Mouse (Mus musculus) lung, embryonic 15.5 days (tissue): ENCODE measurements around the gene Cers2. TPM values are rescaled to one million over a fixed set of nuclear protein-coding genes. Genes with fewer than 3 reads are reported as not detected.
"Not testable (repeated sequence)": the region's sequence is repeated elsewhere in the genome, so short reads cannot be mapped to it uniquely, and the experiment has no call there.

Source experiments
- ATAC-seq: fragments of 200-750 bp; cut with Nextera tagmentation; 2 replicates; pipeline ENCODE4 v1.8.0; 2017; ENCODE audit warnings: moderate number of reproducible peaks, borderline replicate concordance; ENCODE audit not compliant: low FRiP score, low TSS enrichment; ENCODE audit errors: extremely low read depth
- H3K27ac ChIP-seq: fragments of 300-500 bp; sonication (generic); 2 replicates; pipeline ENCODE4 v1.5.1; 2015; ENCODE audit warnings: moderate library complexity, mild to moderate bottlenecking, inconsistent platforms
- H3K27me3 ChIP-seq: fragments of 300-500 bp; sonication (generic); 2 replicates; pipeline ENCODE4 v1.6.1; 2015; ENCODE audit warnings: inconsistent platforms
- H3K36me3 ChIP-seq: fragments of 300-500 bp; sonication (generic); 2 replicates; pipeline ENCODE4 v1.6.1; 2015; ENCODE audit warnings: inconsistent platforms
- H3K4me1 ChIP-seq: fragments of 300-500 bp; sonication (generic); 2 replicates; pipeline ENCODE4 v1.6.1; 2015; ENCODE audit warnings: inconsistent platforms
- H3K4me2 ChIP-seq: fragments of 300-500 bp; sonication (generic); 2 replicates; pipeline ENCODE4 v1.6.1; 2015; ENCODE audit warnings: inconsistent platforms, mild to moderate bottlenecking, moderate library complexity
- H3K4me3 ChIP-seq: fragments of 300-500 bp; sonication (generic); 2 replicates; pipeline ENCODE4 v1.5.1; 2015; ENCODE audit warnings: mild to moderate bottlenecking, inconsistent platforms
- H3K9ac ChIP-seq: fragments of 300-500 bp; sonication (generic); 2 replicates; pipeline ENCODE4 v1.6.1; 2015; ENCODE audit warnings: inconsistent platforms
- H3K9me3 ChIP-seq: fragments of 300-500 bp; sonication (generic); 2 replicates; pipeline ENCODE4 v1.6.1; 2016; ENCODE audit warnings: inconsistent platforms
- WGBS: fragments of 180-500 bp; shearing (Covaris S2); methylation state at CpG from one replicate; pipeline ENCODE4 v1.1.7; 2015; 5-methylcytosine and 5-hydroxymethylcytosine counted together
- polyA plus RNA-seq: library from polyadenylated mRNA; unstranded; fragments of >200 nt; fragmentation: Nextera tagmentation; extraction: Ambion mirVana; gene quantifications from 2 replicates; pipeline ENCODE4 v1.2.1, GENCODE M21; 2015

Gene Cers2
- polyA plus RNA-seq, 1 experiment from 2014 or later: 203 TPM

DNA sequence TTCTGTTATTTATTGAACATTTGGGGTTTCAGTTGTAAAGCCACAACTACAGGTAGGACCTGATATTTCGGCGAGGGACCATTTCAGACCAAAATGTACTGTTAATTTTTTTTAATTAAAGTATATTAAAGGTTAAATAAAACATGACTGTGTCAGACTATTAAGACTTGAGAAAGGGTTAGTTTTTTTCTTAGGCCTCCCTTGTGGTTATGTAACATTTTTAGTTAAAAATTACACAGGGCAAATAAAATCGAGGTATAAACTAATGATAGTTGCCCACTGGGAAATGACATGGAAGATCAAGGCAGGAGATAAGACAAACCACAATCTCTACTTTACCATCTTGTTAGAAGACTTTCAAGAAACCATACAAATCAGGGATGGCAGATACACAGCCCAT lies 8.8 kb downstream of the Cers2 start:
- H3K27me3 ChIP-seq: no peaks in the 10 kb centered on the region
- H3K9ac ChIP-seq: no peak overlapping the region
- H3K27ac ChIP-seq: no peak overlapping the region
- ATAC-seq: no peak
- H3K4me2 ChIP-seq: no peak overlapping the region
- H3K4me3 ChIP-seq: no peak overlapping the region
- peaks cover 10% of the 10 kb centered on the region for H3K4me1 ChIP-seq
- WGBS: 90% methylated on average over 3 of the region's 3 CpGs
- H3K36me3 ChIP-seq: peaks cover 87% of the 10 kb centered on the region
- no peaks in the 10 kb centered on the region for H3K9me3 ChIP-seq

DNA sequence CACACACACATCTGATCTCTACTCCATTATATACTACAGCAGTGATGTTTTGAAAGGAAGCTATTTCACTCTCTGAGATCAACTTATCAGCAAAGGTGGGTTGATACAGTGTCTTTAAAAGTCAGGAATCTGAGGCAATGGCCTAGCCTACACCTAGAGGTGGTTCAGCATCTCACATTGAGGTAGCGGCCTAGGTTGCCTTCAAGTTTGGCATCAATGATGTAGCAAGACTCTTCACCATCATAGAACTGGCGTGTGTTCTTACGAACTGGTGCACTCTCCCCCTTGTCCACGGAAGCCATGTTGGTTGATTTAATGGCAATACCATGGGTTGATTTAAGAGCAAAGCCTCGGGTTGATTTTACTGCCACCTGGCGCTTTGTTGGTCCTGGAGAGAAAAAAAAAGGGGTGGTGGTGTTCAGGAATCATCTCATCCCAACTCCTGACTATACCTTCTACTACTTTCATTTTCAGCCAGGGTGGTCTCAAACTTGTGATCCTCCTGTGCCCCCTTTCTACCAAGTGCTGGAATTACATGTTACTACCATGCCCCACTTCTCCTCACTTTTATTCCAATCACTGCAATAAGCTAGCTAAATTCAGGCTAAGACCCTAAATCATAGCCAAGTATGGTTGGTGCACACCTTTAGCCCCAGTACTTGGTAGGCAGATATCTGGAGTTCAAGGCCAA lies 10.0 kb downstream of the Cers2 start:
- no peak overlapping the region for H3K4me3 ChIP-seq
- H3K36me3 ChIP-seq: peaks cover 97% of the 10 kb centered on the region
- ATAC-seq: no peak
- H3K9me3 ChIP-seq: no peaks in the 10 kb centered on the region
- H3K27ac ChIP-seq: no peak overlapping the region
- H3K4me2 ChIP-seq: no peak overlapping the region
- H3K27me3 ChIP-seq: no peaks in the 10 kb centered on the region
- 88% methylated on average over 6 of the region's 6 CpGs for WGBS
- H3K9ac ChIP-seq: no peak overlapping the region
- H3K4me1 ChIP-seq: no peaks in the 10 kb centered on the region

DNA sequence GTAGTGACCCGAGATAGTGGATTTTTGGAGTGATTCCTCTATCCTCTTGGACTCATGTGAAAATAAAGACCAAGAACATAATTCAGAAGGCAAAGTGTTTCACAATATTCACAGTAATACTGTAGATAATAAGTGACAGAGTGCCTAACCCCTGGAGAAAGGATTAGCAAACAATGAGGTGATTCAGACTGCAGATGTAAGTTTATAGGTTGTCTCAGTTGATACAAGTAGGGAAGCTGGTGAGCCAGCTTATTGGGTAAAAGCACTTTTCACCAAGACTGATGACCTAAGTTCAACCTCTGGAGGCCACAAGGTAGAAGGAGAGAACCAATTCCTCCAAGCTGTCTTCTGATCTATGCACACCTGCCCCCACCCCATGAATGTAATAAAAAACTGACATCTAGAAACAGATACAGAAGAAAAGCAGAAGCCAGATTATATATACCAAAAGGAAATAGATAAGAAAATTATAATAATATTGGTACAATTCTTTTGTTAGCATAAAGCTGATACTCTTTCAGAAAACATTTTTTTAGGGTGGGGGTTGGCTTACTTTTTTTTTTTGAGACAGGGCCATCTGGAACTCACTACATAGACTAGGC lies 14.3 kb downstream of the Cers2 start:
- Histone ChIP-seq H3K27me3 (no peaks in the 10 kb centered on the region), H3K4me1 (no peaks in the 10 kb centered on the region), H3K9ac (no peak overlapping the region), H3K27ac (no peak overlapping the region), H3K4me3 (no peak overlapping the region), H3K4me2 (no peak overlapping the region), H3K36me3 (peaks cover 88% of the 10 kb centered on the region), H3K9me3 (no peaks in the 10 kb centered on the region)
- ATAC-seq: no peak
- WGBS: 68% methylated on average over 1 of the region's 1 CpGs

DNA sequence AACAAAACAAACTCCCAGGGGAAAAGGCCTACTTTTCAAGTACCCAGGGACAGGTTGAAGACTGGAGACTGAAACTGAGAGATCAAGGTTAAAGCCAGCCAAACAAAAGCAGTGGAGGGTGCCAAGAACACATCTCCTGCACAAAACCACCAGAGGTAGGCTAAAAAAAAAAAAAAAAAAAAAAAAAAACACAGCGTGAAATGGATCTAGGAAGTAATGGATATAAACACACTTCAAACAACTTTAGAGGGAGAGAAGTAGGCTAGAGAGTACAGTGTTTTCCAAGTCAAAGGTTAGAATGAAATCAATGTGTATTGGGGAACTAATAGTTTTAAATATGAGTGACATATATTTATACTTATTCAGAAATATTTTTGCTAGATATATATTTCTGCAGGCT lies 16.9 kb downstream of the Cers2 start:
- Histone ChIP-seq H3K4me1 (no peaks in the 10 kb centered on the region), H3K27ac (no peak overlapping the region), H3K9ac (no peak overlapping the region), H3K36me3 (peaks cover 83% of the 10 kb centered on the region), H3K4me3 (no peak overlapping the region), H3K27me3 (no peaks in the 10 kb centered on the region), H3K9me3 (no peaks in the 10 kb centered on the region), H3K4me2 (no peak overlapping the region)
- 53% methylated on average over 1 of the region's 1 CpGs for WGBS
- no peak for ATAC-seq

DNA sequence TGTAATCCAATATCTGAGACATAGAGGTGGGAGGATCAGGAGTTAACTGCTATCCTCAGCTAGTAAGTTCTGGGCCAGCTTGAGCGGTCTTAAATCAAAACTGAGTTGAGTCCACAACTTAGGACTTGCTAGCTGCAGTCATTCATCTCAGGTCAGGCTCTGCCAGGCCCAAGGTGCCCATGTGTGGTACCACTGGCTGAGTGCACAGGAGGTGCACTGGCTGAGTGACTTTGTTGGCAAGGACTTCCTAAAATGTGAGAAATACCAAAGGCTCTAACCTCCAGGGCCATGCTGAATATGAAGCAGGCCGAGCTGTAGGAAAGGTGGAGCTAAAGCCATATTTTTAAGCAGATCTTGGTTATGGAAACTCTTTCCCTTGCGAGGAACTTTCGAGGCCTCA lies 22.8 kb downstream of the Cers2 start:
- no peaks in the 10 kb centered on the region for H3K4me1 ChIP-seq
- H3K36me3 ChIP-seq: peaks cover 95% of the 10 kb centered on the region
- WGBS: 95% methylated on average over 4 of the region's 4 CpGs
- no peak overlapping the region for H3K4me3 ChIP-seq
- ATAC-seq: no peak
- no peaks in the 10 kb centered on the region for H3K9me3 ChIP-seq
- no peak overlapping the region for H3K4me2 ChIP-seq
- no peak overlapping the region for H3K9ac ChIP-seq
- no peak overlapping the region for H3K27ac ChIP-seq
- no peaks in the 10 kb centered on the region for H3K27me3 ChIP-seq

DNA sequence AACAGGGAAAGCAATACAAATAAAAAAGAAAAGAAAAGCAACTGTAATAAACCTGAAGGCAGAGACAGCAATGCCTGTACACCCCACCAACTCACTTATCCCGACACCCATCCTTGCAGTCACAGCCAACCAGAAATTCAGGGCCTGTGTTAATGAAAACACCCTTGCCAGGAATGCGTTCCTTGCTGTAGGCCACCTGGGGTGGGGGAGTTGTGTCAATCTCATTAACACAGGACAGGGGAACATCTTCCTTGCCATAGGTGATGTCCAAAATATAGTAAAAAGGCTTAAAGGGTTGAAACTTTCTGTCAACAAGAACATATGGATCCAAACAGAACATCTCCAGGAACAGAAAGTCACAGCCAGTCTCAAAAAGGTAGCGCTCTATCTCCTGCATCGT lies 23.7 kb downstream of the Cers2 start:
- Histone ChIP-seq H3K4me2 (no peak overlapping the region), H3K4me1 (no peaks in the 10 kb centered on the region), H3K9me3 (no peaks in the 10 kb centered on the region), H3K27me3 (no peaks in the 10 kb centered on the region), H3K36me3 (peaks cover 95% of the 10 kb centered on the region), H3K9ac (no peak overlapping the region), H3K27ac (no peak overlapping the region), H3K4me3 (no peak overlapping the region)
- ATAC-seq: no peak
- 90% methylated on average over 4 of the region's 4 CpGs for WGBS

DNA sequence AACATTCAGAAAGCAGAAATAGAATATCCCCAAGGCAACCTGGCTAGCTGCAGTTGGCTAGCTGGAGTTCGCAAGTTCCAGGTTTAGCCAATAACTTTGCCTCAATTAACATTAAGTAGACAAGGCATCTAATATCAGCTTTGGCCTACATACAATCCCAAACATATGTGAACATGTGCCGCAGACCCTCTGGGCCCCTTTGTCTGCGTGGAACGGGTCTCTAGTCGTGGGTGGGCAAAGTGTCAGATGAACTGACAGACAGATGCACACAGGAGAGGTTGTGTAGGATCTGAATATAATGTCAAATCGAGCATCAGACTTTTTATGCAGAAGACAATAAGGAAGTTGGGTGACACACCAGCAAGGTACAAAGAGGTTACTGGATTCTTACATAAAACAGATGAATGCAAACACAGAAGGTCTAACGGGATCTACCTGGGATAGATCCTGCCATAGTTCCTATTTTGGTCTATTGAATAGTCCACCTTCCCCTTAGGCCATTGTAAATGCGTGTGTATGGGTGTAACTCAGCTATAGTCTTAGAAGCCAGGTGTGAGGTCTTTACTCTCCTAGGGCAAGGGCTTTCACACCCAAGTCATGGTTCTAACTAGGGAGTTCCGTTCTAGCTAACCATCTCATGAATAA lies 28.9 kb downstream of the Cers2 start:
- not testable (repeated sequence) for H3K9ac ChIP-seq, H3K27me3 ChIP-seq, ATAC-seq, H3K27ac ChIP-seq, H3K9me3 ChIP-seq, H3K4me1 ChIP-seq, H3K4me2 ChIP-seq, H3K4me3 ChIP-seq
- peaks cover 91% of the 10 kb centered on the region for H3K36me3 ChIP-seq
- WGBS: 89% methylated on average over 9 of the region's 9 CpGs

DNA sequence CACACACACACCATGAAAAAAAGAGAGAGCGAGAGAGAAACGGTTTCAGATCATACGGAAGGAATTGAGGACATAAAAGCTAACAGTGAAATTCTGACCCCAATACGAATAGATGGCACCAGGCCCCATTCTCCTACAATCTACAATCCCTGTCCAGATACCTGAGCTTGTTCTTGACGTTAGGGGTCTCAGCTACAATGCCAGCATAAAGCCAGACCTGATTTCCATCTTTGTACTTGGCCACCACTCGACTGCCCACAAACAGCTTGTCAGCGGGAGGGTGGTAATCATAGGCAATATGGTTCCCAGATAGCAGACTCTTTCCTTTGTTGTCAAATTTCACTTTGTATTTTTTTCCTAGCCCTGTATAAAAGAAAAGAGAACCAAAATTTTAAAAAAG lies 31.9 kb downstream of the Cers2 start:
- Histone ChIP-seq H3K4me2 (no peak overlapping the region), H3K27ac (no peak overlapping the region), H3K36me3 (peaks cover 82% of the 10 kb centered on the region), H3K27me3 (no peaks in the 10 kb centered on the region), H3K4me3 (no peak overlapping the region), H3K4me1 (no peaks in the 10 kb centered on the region), H3K9me3 (no peaks in the 10 kb centered on the region), H3K9ac (no peak overlapping the region)
- ATAC-seq: no peak
- WGBS: 87% methylated on average over 7 of the region's 7 CpGs

DNA sequence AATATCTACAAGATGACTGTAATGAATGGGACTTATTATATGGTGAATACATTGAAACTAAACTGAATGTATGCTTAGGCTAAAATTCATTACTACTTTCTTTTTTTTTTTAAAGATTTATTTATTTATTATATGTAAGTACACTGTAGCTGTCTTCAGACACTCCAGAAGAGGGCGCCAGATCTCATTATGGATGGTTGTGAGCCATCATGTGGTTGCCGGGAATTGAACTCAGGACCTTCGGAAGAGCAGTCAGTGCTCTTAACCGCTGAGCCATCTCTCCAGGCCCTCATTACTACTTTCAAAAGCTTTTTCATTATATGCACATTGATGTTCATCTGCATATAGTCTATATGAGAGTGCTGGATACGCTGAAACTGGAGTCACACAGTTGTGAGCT lies 33.8 kb downstream of the Cers2 start:
- not testable (repeated sequence) for H3K27ac ChIP-seq, H3K9me3 ChIP-seq, H3K4me2 ChIP-seq, H3K27me3 ChIP-seq, ATAC-seq, H3K9ac ChIP-seq, H3K4me3 ChIP-seq, H3K4me1 ChIP-seq
- 98% methylated on average over 5 of the region's 5 CpGs for WGBS
- peaks cover 76% of the 10 kb centered on the region for H3K36me3 ChIP-seq

DNA sequence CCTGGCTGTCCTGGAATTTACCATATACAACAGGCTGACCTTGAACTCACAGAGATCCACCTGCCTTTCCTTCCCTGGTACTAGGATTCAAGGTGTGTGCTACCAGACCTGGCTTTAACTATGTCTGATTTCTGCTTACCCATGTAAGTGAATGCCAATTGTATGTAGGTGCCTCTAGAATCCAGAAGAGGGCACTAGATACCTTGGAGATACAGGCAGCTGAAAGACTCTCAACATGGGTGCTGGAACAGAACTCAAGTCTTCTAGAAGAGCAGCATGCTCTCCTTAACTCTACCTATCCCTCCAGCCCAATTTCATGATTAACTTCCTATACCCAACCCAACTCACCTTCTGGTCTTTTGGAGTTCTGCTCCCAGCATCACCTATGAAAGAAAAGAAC lies 34.9 kb downstream of the Cers2 start:
- H3K27ac ChIP-seq: no peak overlapping the region
- no peaks in the 10 kb centered on the region for H3K4me1 ChIP-seq
- H3K4me3 ChIP-seq: no peak overlapping the region
- peaks cover 75% of the 10 kb centered on the region for H3K36me3 ChIP-seq
- H3K4me2 ChIP-seq: no peak overlapping the region
- H3K9me3 ChIP-seq: no peaks in the 10 kb centered on the region
- no peak overlapping the region for H3K9ac ChIP-seq
- no peaks in the 10 kb centered on the region for H3K27me3 ChIP-seq
- no peak for ATAC-seq

DNA sequence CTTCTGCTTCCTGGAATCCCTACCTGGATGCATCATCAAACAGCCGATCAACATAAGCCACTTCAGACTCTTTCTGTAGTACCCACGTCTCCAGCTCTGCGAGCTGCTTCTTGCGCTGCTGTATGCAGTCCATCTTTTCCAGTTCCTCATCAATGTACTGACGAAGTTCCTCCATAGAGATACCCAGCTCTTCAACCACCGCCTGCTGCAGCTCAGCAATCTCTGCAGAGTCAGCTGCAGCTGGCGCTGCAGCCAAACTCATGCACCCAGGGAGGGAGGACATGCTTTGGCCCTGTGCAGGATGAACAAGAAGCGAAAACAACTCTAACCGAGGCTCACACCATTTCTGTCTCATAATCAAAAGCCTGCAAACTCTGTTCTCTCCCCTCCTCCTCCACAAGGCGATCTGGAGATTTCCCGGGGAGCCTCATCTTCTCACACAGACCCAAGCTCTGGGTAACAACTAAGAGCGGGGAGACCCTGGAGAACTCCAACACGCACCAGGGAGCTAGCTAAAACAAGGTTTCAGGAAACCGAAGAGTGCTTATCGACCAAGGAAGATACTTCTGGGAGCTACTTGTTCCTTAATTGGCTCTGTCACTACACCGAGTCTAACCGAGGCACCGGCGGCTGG lies 41.4 kb downstream of the Cers2 start:
- Histone ChIP-seq H3K4me2 (peak overlapping the region; percentile 49), H3K36me3 (peaks cover 20% of the 10 kb centered on the region), H3K4me3 (peak overlapping the region; percentile 49)
- H3K27me3 ChIP-seq, ATAC-seq, H3K9ac ChIP-seq, H3K9me3 ChIP-seq, H3K27ac ChIP-seq, H3K4me1 ChIP-seq: not testable (repeated sequence)
- 15% methylated on average over 5 of the region's 19 CpGs for WGBS
